Mouse (Mus musculus) lung, postnatal 0 days (tissue): ENCODE data around the gene Bckdha. TPM values are rescaled to one million over a fixed set of nuclear protein-coding genes. Genes with fewer than 3 reads are reported as not detected.
A peak's percentile ranks its signal among the peaks of the same experiment; 100 is the strongest.

Experiments
- ATAC-seq: fragments of 200-750 bp; cut with Nextera tagmentation; 2 replicates; pipeline ENCODE4 v1.8.0; 2017; ENCODE audit warnings: moderate library complexity
- DNase-seq: peaks from one replicate; pipeline ENCODE4 v3.0.0-alpha.2; 2016; ENCODE audit warnings: low spot score
- H3K27ac ChIP-seq: fragments of 300-500 bp; sonication (generic); 2 replicates; pipeline ENCODE4 v1.5.1; 2014; ENCODE audit warnings: antibody characterized with exemption, mild to moderate bottlenecking, low read length, mixed read lengths
- H3K27me3 ChIP-seq: fragments of 300-500 bp; sonication (generic); replicated peaks from 2 replicates; pipeline ENCODE4 v1.6.1; 2014; ENCODE audit warnings: low read length, mixed read lengths; ENCODE audit not compliant: insufficient read depth
- H3K36me3 ChIP-seq: fragments of 300-500 bp; sonication (generic); 2 replicates; pipeline ENCODE4 v1.6.1; 2014; ENCODE audit warnings: low read length, mixed read lengths; ENCODE audit not compliant: insufficient read depth
- H3K4me1 ChIP-seq: fragments of 300-500 bp; sonication (generic); 2 replicates; pipeline ENCODE4 v1.6.1; 2014; ENCODE audit warnings: antibody characterized with exemption, low read depth, low read length, mixed read lengths; ENCODE audit not compliant: insufficient read depth
- H3K4me2 ChIP-seq: fragments of 300-500 bp; sonication (generic); replicated peaks from 2 replicates; pipeline ENCODE4 v1.6.1; 2014; ENCODE audit warnings: low read depth, mild to moderate bottlenecking, low read length, moderate library complexity, mixed read lengths
- H3K4me3 ChIP-seq: fragments of 300-500 bp; sonication (generic); 2 replicates; pipeline ENCODE4 v1.5.1; 2014; ENCODE audit warnings: low read depth, low read length
- H3K9ac ChIP-seq: fragments of 300-500 bp; sonication (generic); replicated peaks from 2 replicates; pipeline ENCODE4 v1.6.1; 2014; ENCODE audit warnings: low read depth, mild to moderate bottlenecking
- H3K9me3 ChIP-seq: fragments of 300-500 bp; sonication (generic); 2 replicates; pipeline ENCODE4 v1.6.1; 2016; ENCODE audit warnings: low read length, mixed read lengths
- CTCF ChIP-seq: IDR thresholded peaks from 2 replicates; pipeline ENCODE4 v1.5.1; 2016; ENCODE audit warnings: antibody characterized with exemption, mild to moderate bottlenecking
- EP300 ChIP-seq: IDR thresholded peaks from 2 replicates; pipeline ENCODE4 v1.6.1; 2016; ENCODE audit warnings: antibody characterized with exemption, mild to moderate bottlenecking, control low read depth
- WGBS: fragments of 180-500 bp; shearing (Covaris S2); extraction: QIAGEN DNeasy Blood & Tissue Kit; methylation state at CpG from one replicate; pipeline ENCODE4 v1.1.7; 2014; 5-methylcytosine and 5-hydroxymethylcytosine counted together
- polyA plus RNA-seq: library from polyadenylated mRNA; unstranded; fragments of >200 nt; fragmentation: Nextera tagmentation; extraction: Ambion mirVana; gene quantifications from 2 replicates; pipeline ENCODE4 v1.2.1, GENCODE M21; 2015

Gene Bckdha
- polyA plus RNA-seq, 1 experiment from 2014 or later: 71.7 TPM

GRCm38 (mm10) chr7:25620751-25621150, 38.0 kb downstream of the Bckdha start:
- H3K4me3 ChIP-seq: no peak overlapping the region
- DNase-seq: no peak
- H3K4me1 ChIP-seq: peaks cover 7% of the 10 kb centered on the region; the same call in 1 of the 2 replicates
- no peaks in the 10 kb centered on the region for H3K9me3 ChIP-seq
- 92% methylated on average over 11 of the region's 11 CpGs for WGBS
- H3K4me2 ChIP-seq: no peak overlapping the region
- no peak overlapping the region for H3K9ac ChIP-seq
- H3K27ac ChIP-seq: no peak overlapping the region
- H3K27me3 ChIP-seq: no peaks in the 10 kb centered on the region
- ATAC-seq: no peak
- peaks cover 9% of the 10 kb centered on the region; the same call in 1 of the 2 replicates for H3K36me3 ChIP-seq
- no peak for TF ChIP-seq CTCF
- TF ChIP-seq EP300: no peak

- no peak for ATAC-seq
- no peak overlapping the region for H3K4me3 ChIP-seq
- WGBS: 90% methylated on average over 5 of the region's 5 CpGs
- H3K27me3 ChIP-seq: no peaks in the 10 kb centered on the region
- peak overlapping the region; percentile 51; the same call in 1 of the 2 replicates for H3K4me2 ChIP-seq
- peaks cover 9% of the 10 kb centered on the region; the same call in 1 of the 2 replicates for H3K36me3 ChIP-seq
- TF ChIP-seq EP300 (no peak), CTCF (no peak)
- no peaks in the 10 kb centered on the region for H3K9me3 ChIP-seq
- no peak for DNase-seq
- H3K4me1 ChIP-seq: peaks cover 7% of the 10 kb centered on the region; the same call in 1 of the 2 replicates
- H3K9ac ChIP-seq: no peak overlapping the region
- no peak overlapping the region for H3K27ac ChIP-seq
Observed at GRCm38 (mm10) chr7:25620101-25620500, 38.7 kb downstream of the Bckdha start.

GRCm38 (mm10) chr7:25619722-25619991, 39.1 kb downstream of the Bckdha start:
- 17% methylated on average over 5 of the region's 5 CpGs for WGBS
- H3K9ac ChIP-seq: peak overlapping the region; percentile 36; the same call in 1 of the 2 replicates
- peaks cover 7% of the 10 kb centered on the region; the same call in 1 of the 2 replicates for H3K4me1 ChIP-seq
- ATAC-seq (no peak), DNase-seq (no peak)
- H3K9me3 ChIP-seq: no peaks in the 10 kb centered on the region
- no peak overlapping the region for H3K27ac ChIP-seq
- no peak for TF ChIP-seq CTCF
- TF ChIP-seq EP300: no peak
- H3K27me3 ChIP-seq: no peaks in the 10 kb centered on the region
- peak overlapping the region; percentile 55 for H3K4me3 ChIP-seq
- peak overlapping the region; percentile 51 for H3K4me2 ChIP-seq
- H3K36me3 ChIP-seq: peaks cover 6% of the 10 kb centered on the region; the same call in 1 of the 2 replicates

- Histone ChIP-seq H3K9ac (peak within 1 kb of the TSS; percentile 36; the same call in 1 of the 2 replicates), H3K9me3 (no peaks in the 10 kb centered on the region), H3K27me3 (no peaks in the 10 kb centered on the region), H3K36me3 (0 out of 2 replicates have a peak, but pooled peaks cover 6% of the 10 kb centered on the region), H3K4me2 (peak within 1 kb of the TSS; percentile 51), H3K4me3 (peak within 1 kb of the TSS; percentile 55), H3K4me1 (peaks cover 7% of the 10 kb centered on the region; the same call in 1 of the 2 replicates), H3K27ac (no peak within 1 kb of the TSS)
- under 1% methylated on average over 53 of the region's 53 CpGs for WGBS
- TF ChIP-seq EP300 (no peak), CTCF (0 out of 2 replicates have a peak, but pooled peaks have one; percentile 9)
- ATAC-seq (peak; percentile 97), DNase-seq (peak; percentile 96)
Observed at GRCm38 (mm10) chr7:25618865-25619721, 39.7 kb downstream of the Bckdha start, which contains the start of gene Dmac2. TSS of gene Dmac2 (plus strand) at chr7:25619414.

- WGBS: 81% methylated on average over 10 of the region's 10 CpGs
- H3K36me3 ChIP-seq: no peaks in the 10 kb centered on the region
- no peak overlapping the region for H3K9ac ChIP-seq
- no peak overlapping the region for H3K4me2 ChIP-seq
- H3K4me1 ChIP-seq: peaks cover 7% of the 10 kb centered on the region; the same call in 1 of the 2 replicates
- no peaks in the 10 kb centered on the region for H3K9me3 ChIP-seq
- DNase-seq: no peak
- H3K4me3 ChIP-seq: no peak overlapping the region
- H3K27ac ChIP-seq: no peak overlapping the region
- H3K27me3 ChIP-seq: no peaks in the 10 kb centered on the region
- no peak for TF ChIP-seq EP300
- no peak for TF ChIP-seq CTCF
- no peak for ATAC-seq
Observed at GRCm38 (mm10) chr7:25617376-25618160, 41.2 kb downstream of the Bckdha start.

- no peaks in the 10 kb centered on the region for H3K36me3 ChIP-seq
- no peak within 1 kb of the TSS for H3K27ac ChIP-seq
- no peaks in the 10 kb centered on the region for H3K9me3 ChIP-seq
- peaks cover 7% of the 10 kb centered on the region; the same call in 1 of the 2 replicates for H3K4me1 ChIP-seq
- no peak within 1 kb of the TSS for H3K9ac ChIP-seq
- H3K4me3 ChIP-seq: no peak within 1 kb of the TSS
- ATAC-seq: no peak
- no peak for DNase-seq
- 70% methylated on average over 5 of the region's 5 CpGs for WGBS
- TF ChIP-seq CTCF (no peak), EP300 (no peak)
- H3K27me3 ChIP-seq: no peaks in the 10 kb centered on the region
- no peak within 1 kb of the TSS for H3K4me2 ChIP-seq
Observed at GRCm38 (mm10) chr7:25615706-25616011, 43.1 kb downstream of the Bckdha start, which contains the start of gene Erich4. TSS of gene Erich4 (minus strand) at chr7:25615892.
